Mouse (Mus musculus): ENCODE measurements at regions not wholly inside any gene's neighbourhood (a gene's known extent, or its start where the extent isn't known, plus 50 kb on each side); places are given as distances from the start of the nearest gene placed in this dataset.
"Not testable (repeated sequence)": the region's sequence is repeated elsewhere in the genome, so short reads cannot be mapped to it uniquely, and the experiment has no call there.

- no peaks in the 10 kb centered on the region for H3K36me3 ChIP-seq
- 0 out of 2 replicates have a peak, but pooled peaks cover 3% of the 10 kb centered on the region for H3K4me1 ChIP-seq (replicated peaks)
- DNase-seq (ENCODE audit: low spot score) = no peak
- no peaks in the 10 kb centered on the region for H3K27me3 ChIP-seq (ENCODE audit: insufficient read depth, poor library complexity, severe bottlenecking)
- H3K27ac ChIP-seq = no peak overlapping the region
- H3K9me3 ChIP-seq = no peaks in the 10 kb centered on the region
- WGBS = 69% methylated on average over 8 of the region's 8 CpGs
- no peak overlapping the region for H3K4me3 ChIP-seq
Measured at GRCm38 (mm10) chr5:64694606-64695005, 108.6 kb upstream of the Klf3 start.

- H3K4me3 ChIP-seq = no peak overlapping the region
- no peaks in the 10 kb centered on the region for H3K27me3 ChIP-seq (ENCODE audit: insufficient read depth, poor library complexity, severe bottlenecking)
- H3K27ac ChIP-seq = 0 out of 2 replicates have a peak overlapping the region, but pooled peaks have one; percentile 35
- peaks cover 2% of the 10 kb centered on the region for H3K4me1 ChIP-seq (replicated peaks)
- DNase-seq (ENCODE audit: low spot score) = no peak
- no peaks in the 10 kb centered on the region for H3K36me3 ChIP-seq
- 85% methylated on average over 14 of the region's 14 CpGs for WGBS
- H3K9me3 ChIP-seq = no peaks in the 10 kb centered on the region
Measured at GRCm38 (mm10) chr5:64696099-64696498, 107.1 kb upstream of the Klf3 start.

GRCm38 (mm10) chr5:64697466-64697865 is 105.7 kb upstream of the Klf3 start:
- Histone ChIP-seq H3K4me1 (replicated peaks) (peaks cover 15% of the 10 kb centered on the region), H3K9me3 (no peaks in the 10 kb centered on the region), H3K27me3 (ENCODE audit: insufficient read depth, poor library complexity, severe bottlenecking) (no peaks in the 10 kb centered on the region), H3K36me3 (no peaks in the 10 kb centered on the region), H3K4me3 (no peak overlapping the region), H3K27ac (no peak overlapping the region)
- no peak for DNase-seq (ENCODE audit: low spot score)
- 92% methylated on average over 5 of the region's 5 CpGs for WGBS

GRCm38 (mm10) chr5:64698458-64699116 is 104.6 kb upstream of the Klf3 start:
- Histone ChIP-seq H3K36me3 (no peaks in the 10 kb centered on the region), H3K4me1 (replicated peaks) (peaks cover 24% of the 10 kb centered on the region), H3K9me3 (no peaks in the 10 kb centered on the region), H3K4me3 (no peak overlapping the region), H3K27ac (no peak overlapping the region), H3K27me3 (ENCODE audit: insufficient read depth, poor library complexity, severe bottlenecking) (no peaks in the 10 kb centered on the region)
- WGBS = 91% methylated on average over 6 of the region's 6 CpGs
- no peak for DNase-seq (ENCODE audit: low spot score)

DNA sequence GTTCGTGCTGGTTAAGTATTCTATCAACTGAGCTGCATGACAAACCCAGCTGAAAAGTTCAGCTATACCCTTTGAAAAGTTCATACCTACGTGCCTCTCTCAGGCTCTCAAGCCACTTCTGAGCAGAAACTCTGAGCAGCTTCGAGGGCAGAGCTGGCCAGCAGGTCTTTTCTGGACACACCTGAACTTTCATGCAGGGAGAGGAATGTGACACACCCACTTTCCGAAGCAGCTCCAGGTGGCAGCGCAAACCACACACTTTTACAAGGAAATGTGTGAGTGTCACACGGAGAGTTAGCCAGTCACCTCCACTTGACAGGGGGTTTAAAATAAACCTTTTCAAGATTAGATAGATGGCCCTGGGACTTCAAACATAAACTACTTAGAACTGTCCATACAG is 103.2 kb upstream of the Klf3 start:
- Histone ChIP-seq H3K4me1 (replicated peaks) (peaks cover 33% of the 10 kb centered on the region), H3K4me3 (no peak overlapping the region), H3K36me3 (no peaks in the 10 kb centered on the region), H3K9me3 (no peaks in the 10 kb centered on the region), H3K27ac (no peak overlapping the region), H3K27me3 (ENCODE audit: insufficient read depth, poor library complexity, severe bottlenecking) (no peaks in the 10 kb centered on the region)
- no peak for DNase-seq (ENCODE audit: low spot score)
- WGBS = 89% methylated on average over 6 of the region's 6 CpGs

DNA sequence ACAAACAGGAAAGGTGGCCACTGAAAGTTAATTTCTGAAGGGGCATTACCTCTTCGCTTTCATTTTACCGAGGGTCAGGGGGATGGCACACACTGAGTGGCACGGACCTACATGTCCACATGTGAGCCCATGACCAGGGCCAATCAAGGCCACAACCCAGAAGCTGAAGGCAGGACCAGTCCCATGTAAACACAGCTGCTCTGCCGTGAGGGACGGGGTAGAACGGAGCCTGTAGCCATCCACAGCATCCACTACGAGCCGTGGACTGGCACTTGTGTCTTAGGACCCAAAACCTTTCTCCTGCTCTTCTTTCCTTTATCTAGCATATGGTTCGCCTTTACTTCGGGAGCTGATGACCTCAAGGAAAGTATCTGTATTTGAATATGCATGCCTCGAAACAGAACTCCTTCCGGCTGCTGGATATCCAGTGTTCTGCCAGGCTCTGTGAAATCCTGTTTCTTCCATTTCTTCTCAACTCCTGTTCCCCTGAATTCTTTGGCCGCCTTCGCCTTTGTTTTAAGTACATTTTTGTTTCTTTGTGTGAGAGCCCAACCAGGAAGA is 101.9 kb upstream of the Klf3 start:
- Histone ChIP-seq H3K9me3 (no peaks in the 10 kb centered on the region), H3K36me3 (no peaks in the 10 kb centered on the region), H3K27me3 (ENCODE audit: insufficient read depth, poor library complexity, severe bottlenecking) (no peaks in the 10 kb centered on the region), H3K4me3 (no peak overlapping the region), H3K27ac (peak overlapping the region; percentile 91), H3K4me1 (replicated peaks) (peaks cover 33% of the 10 kb centered on the region)
- peak; percentile 19 for DNase-seq (ENCODE audit: low spot score)
- WGBS = 65% methylated on average over 14 of the region's 14 CpGs

- Histone ChIP-seq H3K4me3 (peak overlapping the region; percentile 24; the same call in 1 of the 2 replicates), H3K27ac (peak overlapping the region; percentile 91)
- 25% methylated on average over 7 of the region's 7 CpGs for WGBS
Measured at GRCm38 (mm10) chr5:64701780-64702231, 101.4 kb upstream of the Klf3 start.

GRCm38 (mm10) chr5:64702404-64702803 is 100.8 kb upstream of the Klf3 start:
- not testable (repeated sequence) for H3K9me3 ChIP-seq; DNase-seq (ENCODE audit: low spot score); H3K27me3 ChIP-seq (ENCODE audit: insufficient read depth, poor library complexity, severe bottlenecking); H3K36me3 ChIP-seq; H3K4me3 ChIP-seq
- WGBS = 73% methylated on average over 1 of the region's 1 CpGs
- Histone ChIP-seq H3K27ac (peak overlapping the region; percentile 91), H3K4me1 (replicated peaks) (peaks cover 36% of the 10 kb centered on the region)

More at GRCm38 (mm10) chr5:64701780-64702231, 101.4 kb upstream of the Klf3 start:
- H3K27me3 ChIP-seq (ENCODE audit: insufficient read depth, poor library complexity, severe bottlenecking) = no peaks in the 10 kb centered on the region
- H3K36me3 ChIP-seq = no peaks in the 10 kb centered on the region
- no peaks in the 10 kb centered on the region for H3K9me3 ChIP-seq
- peak; percentile 40 for DNase-seq (ENCODE audit: low spot score)
- peaks cover 36% of the 10 kb centered on the region for H3K4me1 ChIP-seq (replicated peaks)

- Histone ChIP-seq H3K36me3 (no peaks in the 10 kb centered on the region), H3K4me3 (no peak overlapping the region), H3K9me3 (no peaks in the 10 kb centered on the region), H3K27me3 (ENCODE audit: insufficient read depth, poor library complexity, severe bottlenecking) (no peaks in the 10 kb centered on the region), H3K4me1 (replicated peaks) (peaks cover 36% of the 10 kb centered on the region), H3K27ac (peak overlapping the region; percentile 79)
- peak; percentile 76 for DNase-seq (ENCODE audit: low spot score)
- WGBS = 52% methylated on average over 9 of the region's 9 CpGs
Measured at GRCm38 (mm10) chr5:64703091-64703872, 99.9 kb upstream of the Klf3 start.

GRCm38 (mm10) chr5:64704144-64704543 is 99.0 kb upstream of the Klf3 start:
- Histone ChIP-seq H3K4me1 (replicated peaks) (peaks cover 36% of the 10 kb centered on the region), H3K27me3 (ENCODE audit: insufficient read depth, poor library complexity, severe bottlenecking) (no peaks in the 10 kb centered on the region), H3K4me3 (no peak overlapping the region), H3K36me3 (no peaks in the 10 kb centered on the region), H3K9me3 (no peaks in the 10 kb centered on the region), H3K27ac (peak overlapping the region; percentile 79)
- no peak for DNase-seq (ENCODE audit: low spot score)
- 83% methylated on average over 7 of the region's 7 CpGs for WGBS

- H3K27ac ChIP-seq = peak overlapping the region; percentile 56; the same call in 1 of the 2 replicates
- H3K4me1 ChIP-seq (replicated peaks) = peaks cover 48% of the 10 kb centered on the region
- DNase-seq (ENCODE audit: low spot score) = no peak
- no peak overlapping the region for H3K4me3 ChIP-seq
- no peaks in the 10 kb centered on the region for H3K27me3 ChIP-seq (ENCODE audit: insufficient read depth, poor library complexity, severe bottlenecking)
- no peaks in the 10 kb centered on the region for H3K36me3 ChIP-seq
- 79% methylated on average over 3 of the region's 3 CpGs for WGBS
- H3K9me3 ChIP-seq = no peaks in the 10 kb centered on the region
Measured at GRCm38 (mm10) chr5:64706586-64706985, 96.6 kb upstream of the Klf3 start.

DNA sequence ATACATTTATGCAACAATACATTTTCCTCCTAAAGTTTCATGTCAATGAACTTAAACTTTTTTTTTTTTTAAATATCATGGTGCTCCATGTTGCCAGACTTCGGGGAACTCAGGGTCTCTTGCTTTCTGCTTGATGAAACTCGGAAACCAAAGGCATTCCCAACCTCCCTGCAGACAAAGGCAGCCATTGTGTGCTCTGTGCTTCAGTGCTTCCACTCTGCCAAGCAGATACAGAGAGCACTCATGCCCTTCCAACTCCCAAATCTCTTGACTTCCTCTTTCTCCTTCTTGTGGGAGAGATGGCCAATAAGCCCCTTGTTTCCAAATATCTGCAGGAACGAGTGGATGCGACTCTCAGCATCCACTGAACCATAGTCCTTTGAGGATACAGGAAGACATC is 94.0 kb upstream of the Klf3 start:
- peak; percentile 43 for DNase-seq (ENCODE audit: low spot score)
- no peak overlapping the region for H3K4me3 ChIP-seq
- peak overlapping the region; percentile 62 for H3K27ac ChIP-seq
- 21% methylated on average over 4 of the region's 4 CpGs for WGBS
- no peaks in the 10 kb centered on the region for H3K9me3 ChIP-seq
- H3K27me3 ChIP-seq (ENCODE audit: insufficient read depth, poor library complexity, severe bottlenecking) = no peaks in the 10 kb centered on the region
- H3K4me1 ChIP-seq (replicated peaks) = peaks cover 36% of the 10 kb centered on the region
- H3K36me3 ChIP-seq = no peaks in the 10 kb centered on the region

DNA sequence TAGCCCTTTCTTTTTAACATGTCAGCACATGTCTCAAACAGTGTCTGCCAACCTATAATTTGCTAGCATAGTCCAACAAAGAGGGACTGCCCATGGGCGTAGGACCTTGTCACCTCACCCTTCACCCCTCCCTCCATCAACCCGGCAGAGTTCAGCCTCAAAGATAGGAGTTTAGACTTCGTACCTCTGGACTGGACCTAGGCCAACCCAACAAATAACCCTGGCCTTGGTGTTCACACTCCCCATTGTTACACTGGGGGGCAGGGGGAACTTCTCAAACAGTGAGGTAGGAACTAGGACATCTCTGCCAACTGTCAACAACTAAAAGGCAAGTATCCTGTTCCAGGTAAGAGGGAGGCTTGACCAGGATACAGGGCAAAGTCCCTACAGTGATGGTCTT is 93.0 kb upstream of the Klf3 start:
- H3K36me3 ChIP-seq = no peaks in the 10 kb centered on the region
- peak overlapping the region; percentile 62 for H3K27ac ChIP-seq
- H3K9me3 ChIP-seq = no peaks in the 10 kb centered on the region
- DNase-seq (ENCODE audit: low spot score) = no peak
- WGBS = 66% methylated on average over 3 of the region's 3 CpGs
- H3K4me3 ChIP-seq = no peak overlapping the region
- H3K4me1 ChIP-seq (replicated peaks) = peaks cover 40% of the 10 kb centered on the region
- no peaks in the 10 kb centered on the region for H3K27me3 ChIP-seq (ENCODE audit: insufficient read depth, poor library complexity, severe bottlenecking)

All from hindbrain, embryonic 10.5 days (tissue).